Mouse (Mus musculus) forebrain, postnatal 0 days (tissue): ENCODE data around the gene Cpeb4. TPM values are rescaled to one million over a fixed set of nuclear protein-coding genes. Genes with fewer than 3 reads are reported as not detected.

ENCODE experiments used
- ATAC-seq: fragments of 200-750 bp; cut with Nextera tagmentation; 2 replicates; pipeline ENCODE4 v1.8.0; 2017; ENCODE audit warnings: mild to moderate bottlenecking, moderate library complexity
- DNase-seq: peaks from one replicate; pipeline ENCODE4 v3.0.0-alpha.2; 2015
- H3K27ac ChIP-seq: fragments of 300-500 bp; sonication (generic); 2 replicates; pipeline ENCODE4 v1.5.1; 2014; ENCODE audit warnings: low read depth, mild to moderate bottlenecking, antibody characterized with exemption, low read length, moderate library complexity, mixed read lengths
- H3K27me3 ChIP-seq: fragments of 300-500 bp; sonication (generic); 2 replicates; pipeline ENCODE4 v1.6.1; 2014; ENCODE audit warnings: mild to moderate bottlenecking, low read length, mixed read lengths; ENCODE audit not compliant: insufficient read depth
- H3K36me3 ChIP-seq: fragments of 300-500 bp; sonication (generic); 2 replicates; pipeline ENCODE4 v1.6.1; 2014; ENCODE audit warnings: mild to moderate bottlenecking, moderate library complexity; ENCODE audit not compliant: insufficient read depth
- H3K4me1 ChIP-seq: fragments of 300-500 bp; sonication (generic); 2 replicates; pipeline ENCODE4 v1.6.1; 2014; ENCODE audit warnings: antibody characterized with exemption; ENCODE audit not compliant: insufficient read depth
- H3K4me2 ChIP-seq: fragments of 300-500 bp; sonication (generic); 2 replicates; pipeline ENCODE4 v1.6.1; 2014; ENCODE audit warnings: low read depth, mild to moderate bottlenecking, moderate library complexity
- H3K4me3 ChIP-seq: fragments of 300-500 bp; sonication (generic); 2 replicates; pipeline ENCODE4 v1.5.1; 2014; ENCODE audit warnings: low read depth, low read length, mixed read lengths
- H3K9ac ChIP-seq: fragments of 300-500 bp; sonication (generic); 2 replicates; pipeline ENCODE4 v1.6.1; 2014; ENCODE audit warnings: mild to moderate bottlenecking
- H3K9me3 ChIP-seq: fragments of 300-500 bp; sonication (generic); 2 replicates; pipeline ENCODE4 v1.6.1; 2016; ENCODE audit warnings: low read length
- CTCF ChIP-seq: sonication (generic); IDR thresholded peaks from 2 replicates; pipeline ENCODE4 v1.5.1; 2016; ENCODE audit warnings: antibody characterized with exemption, control low read depth, low read depth
- WGBS: fragments of 180-500 bp; shearing (Covaris S2); extraction: QIAGEN DNeasy Blood & Tissue Kit; methylation state at CpG from one replicate; pipeline ENCODE4 v1.1.7; 2014; 5-methylcytosine and 5-hydroxymethylcytosine counted together
- polyA plus RNA-seq: library from polyadenylated mRNA; unstranded; fragments of >200 nt; fragmentation: Nextera tagmentation; extraction: Ambion mirVana; gene quantifications from 2 replicates; pipeline ENCODE4 v1.2.1, GENCODE M21; 2015
- total RNA-seq: library from RNA; depleted of rRNA; stranded (reverse); fragments of >200 nt; gene quantifications from 2 replicates; pipeline ENCODE4 v1.2.3, GENCODE M21; 2014

Gene Cpeb4
- total and polyA plus RNA-seq, 2 experiments from 2014 or later, result 14.2 to 102 TPM

DNA sequence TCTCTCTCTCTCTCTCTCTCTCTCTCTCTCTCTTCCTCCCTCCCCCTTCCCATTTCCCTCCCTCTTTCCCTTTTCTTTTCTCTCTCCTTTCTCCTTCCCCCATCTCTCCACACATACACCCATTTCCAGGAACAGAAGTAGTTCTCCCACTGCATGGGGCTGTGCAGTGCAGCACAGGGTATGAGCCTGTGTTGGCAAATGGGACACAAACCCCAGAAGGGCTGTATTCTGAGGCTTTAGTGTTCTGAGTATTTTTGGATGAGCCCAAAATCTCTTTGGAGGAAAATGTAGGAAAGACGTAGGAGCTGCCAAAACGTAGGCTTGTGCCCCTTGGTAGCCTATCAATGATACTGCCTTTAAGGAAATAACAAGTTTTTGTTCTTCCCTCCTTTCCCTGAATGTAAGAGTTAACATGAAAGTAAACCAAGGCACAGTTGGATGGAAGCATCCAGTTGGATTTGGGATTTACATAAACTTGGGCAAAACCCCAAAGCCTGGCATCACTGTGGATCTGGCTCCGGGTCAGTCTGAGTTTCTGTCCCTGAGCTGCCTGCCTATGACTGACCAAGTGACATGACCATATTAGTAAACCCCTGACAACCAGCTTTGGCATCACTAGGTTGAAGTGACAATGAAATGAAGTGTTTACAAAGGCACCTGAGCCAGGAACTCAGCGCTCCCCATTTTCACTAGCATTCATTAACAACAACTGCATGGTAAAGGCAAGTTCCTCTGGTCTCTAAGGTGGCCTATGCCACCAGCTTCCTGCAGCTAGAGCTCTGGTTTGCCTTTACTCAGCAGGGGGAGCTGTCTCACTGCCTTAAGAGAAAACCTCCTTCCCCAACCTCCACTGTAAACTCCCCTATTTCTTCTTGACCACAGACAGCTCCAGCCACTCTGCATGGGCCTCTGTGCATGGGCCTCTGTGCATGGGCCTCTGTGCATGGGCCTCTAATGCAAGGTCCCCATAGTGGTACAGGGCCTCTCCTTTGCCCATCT lies 69.9 kb downstream of the Cpeb4 start:
- Histone ChIP-seq H3K36me3 (no peaks in the 10 kb centered on the region), H3K9me3 (no peaks in the 10 kb centered on the region), H3K4me2 (peak overlapping the region; percentile 13; the same call in 1 of the 2 replicates), H3K9ac (no peak overlapping the region), H3K27me3 (no peaks in the 10 kb centered on the region), H3K4me3 (no peak overlapping the region), H3K27ac (peak overlapping the region; percentile 65), H3K4me1 (peaks cover 16% of the 10 kb centered on the region; the same call in 1 of the 2 replicates)
- DNase-seq (peak; percentile 40), ATAC-seq (peak; percentile 73)
- 42% methylated on average over 4 of the region's 4 CpGs for WGBS
- peak; percentile 60 for TF ChIP-seq CTCF

- Histone ChIP-seq H3K9me3 (no peaks in the 10 kb centered on the region), H3K9ac (no peak overlapping the region), H3K4me3 (no peak overlapping the region), H3K4me2 (no peak overlapping the region), H3K27me3 (no peaks in the 10 kb centered on the region), H3K36me3 (no peaks in the 10 kb centered on the region), H3K27ac (no peak overlapping the region), H3K4me1 (peaks cover 16% of the 10 kb centered on the region; the same call in 1 of the 2 replicates)
- no peak for TF ChIP-seq CTCF
- 89% methylated on average over 3 of the region's 3 CpGs for WGBS
- ATAC-seq (no peak), DNase-seq (no peak)
Measured at GRCm38 (mm10) chr11:31945471-31945870, 73.5 kb downstream of the Cpeb4 start.

GRCm38 (mm10) chr11:31948462-31949330 lies 76.7 kb downstream of the Cpeb4 start:
- Histone ChIP-seq H3K27ac (peak overlapping the region; percentile 70), H3K36me3 (no peaks in the 10 kb centered on the region), H3K4me1 (no peaks in the 10 kb centered on the region), H3K9ac (peak overlapping the region; percentile 55), H3K9me3 (no peaks in the 10 kb centered on the region), H3K27me3 (no peaks in the 10 kb centered on the region), H3K4me2 (peak overlapping the region; percentile 61), H3K4me3 (peak overlapping the region; percentile 44)
- DNase-seq, result peak; percentile 56
- no peak for TF ChIP-seq CTCF
- ATAC-seq, result peak; percentile 74
- 15% methylated on average over 15 of the region's 15 CpGs for WGBS

DNA sequence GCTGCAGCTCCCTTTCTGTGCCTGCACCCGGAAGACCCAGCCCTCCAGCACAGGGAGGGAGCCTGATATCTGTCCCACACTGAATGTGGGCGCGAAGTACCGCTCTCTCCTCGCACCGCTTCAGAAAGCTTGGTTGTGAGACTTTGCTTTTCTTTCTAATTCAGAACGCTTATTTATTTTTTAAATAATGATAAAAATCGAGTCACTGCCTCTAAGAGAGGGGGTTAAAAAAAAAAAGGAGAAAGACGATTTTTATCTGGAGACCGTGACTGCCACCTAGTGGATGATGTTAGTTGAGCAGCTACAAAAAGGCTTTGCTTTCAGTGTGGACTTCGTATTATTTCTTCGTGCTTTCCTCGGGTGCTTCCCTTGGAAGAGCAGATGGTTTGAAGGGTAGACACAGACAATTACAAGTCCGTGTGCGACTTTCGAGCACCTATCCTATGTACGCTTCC lies 77.3 kb downstream of the Cpeb4 start:
- DNase-seq, result peak; percentile 96
- ATAC-seq, result peak; percentile 84
- no peaks in the 10 kb centered on the region for H3K9me3 ChIP-seq
- WGBS, result 1% methylated on average over 17 of the region's 17 CpGs
- H3K9ac ChIP-seq, result peak overlapping the region; percentile 55
- H3K4me2 ChIP-seq, result peak overlapping the region; percentile 61
- no peaks in the 10 kb centered on the region for H3K27me3 ChIP-seq
- H3K36me3 ChIP-seq, result no peaks in the 10 kb centered on the region
- TF ChIP-seq CTCF, result peak; percentile 86
- H3K4me1 ChIP-seq, result no peaks in the 10 kb centered on the region
- H3K4me3 ChIP-seq, result peak overlapping the region; percentile 44
- peak overlapping the region; percentile 70 for H3K27ac ChIP-seq

- H3K9ac ChIP-seq, result no peak overlapping the region
- ATAC-seq (no peak), DNase-seq (no peak)
Measured at GRCm38 (mm10) chr11:31960071-31960470, 88.1 kb downstream of the Cpeb4 start.

GRCm38 (mm10) chr11:31963993-31964392 lies 92.0 kb downstream of the Cpeb4 start:
- no peak overlapping the region for H3K4me2 ChIP-seq
- no peaks in the 10 kb centered on the region for H3K9me3 ChIP-seq
- H3K4me3 ChIP-seq, result no peak overlapping the region
- H3K27me3 ChIP-seq, result no peaks in the 10 kb centered on the region
- H3K4me1 ChIP-seq, result no peaks in the 10 kb centered on the region
- no peak overlapping the region for H3K9ac ChIP-seq
- H3K27ac ChIP-seq, result no peak overlapping the region
- TF ChIP-seq CTCF, result no peak
- no peaks in the 10 kb centered on the region for H3K36me3 ChIP-seq
- DNase-seq (no peak), ATAC-seq (no peak)
- 100% methylated on average over 1 of the region's 1 CpGs for WGBS

More at GRCm38 (mm10) chr11:31960071-31960470, 88.1 kb downstream of the Cpeb4 start:
- Histone ChIP-seq H3K36me3 (no peaks in the 10 kb centered on the region), H3K4me1 (no peaks in the 10 kb centered on the region), H3K27me3 (no peaks in the 10 kb centered on the region), H3K4me2 (no peak overlapping the region), H3K4me3 (no peak overlapping the region), H3K9me3 (no peaks in the 10 kb centered on the region), H3K27ac (no peak overlapping the region)
- TF ChIP-seq CTCF, result no peak
